Mouse (Mus musculus) stomach, embryonic 16.5 days (tissue): Measurements from ENCODE around the gene Pom121l2. TPM values are rescaled to one million over a fixed set of nuclear protein-coding genes. Genes with fewer than 3 reads are reported as not detected.

Experiments used
- ATAC-seq: fragments of 200-750 bp; cut with Nextera tagmentation; 2 replicates; pipeline ENCODE4 v1.8.0; 2017; ENCODE audit warnings: moderate number of reproducible peaks, moderate TSS enrichment; ENCODE audit not compliant: insufficient read depth, low FRiP score
- H3K27ac ChIP-seq: fragments of 300-500 bp; sonication (generic); 2 replicates; pipeline ENCODE4 v1.5.1; 2014; ENCODE audit warnings: low read length
- H3K27me3 ChIP-seq: fragments of 300-500 bp; sonication (generic); 2 replicates; pipeline ENCODE4 v1.6.1; 2014; ENCODE audit warnings: low read length, control low read depth, mixed read lengths; ENCODE audit not compliant: control insufficient read depth, insufficient read depth
- H3K36me3 ChIP-seq: fragments of 300-500 bp; sonication (generic); 2 replicates; pipeline ENCODE4 v1.6.1; 2014; ENCODE audit warnings: low read length; ENCODE audit not compliant: control insufficient read depth, insufficient read depth
- H3K4me1 ChIP-seq: fragments of 300-500 bp; sonication (generic); 2 replicates; pipeline ENCODE4 v1.6.1; 2014; ENCODE audit warnings: low read length, control low read depth, mixed read lengths; ENCODE audit not compliant: control insufficient read depth, insufficient read depth
- H3K4me2 ChIP-seq: fragments of 300-500 bp; sonication (generic); 2 replicates; pipeline ENCODE4 v1.6.1; 2014; ENCODE audit warnings: low read depth, low read length, mixed read lengths
- H3K4me3 ChIP-seq: fragments of 300-500 bp; sonication (generic); replicated peaks from 2 replicates; pipeline ENCODE4 v1.5.1; 2014; ENCODE audit warnings: mild to moderate bottlenecking, low read length
- H3K9ac ChIP-seq: fragments of 300-500 bp; sonication (generic); 2 replicates; pipeline ENCODE4 v1.6.1; 2014; ENCODE audit warnings: low read length
- H3K9me3 ChIP-seq: fragments of 300-500 bp; sonication (generic); replicated peaks from 2 replicates; pipeline ENCODE4 v1.6.1; 2016; ENCODE audit warnings: low read length, control low read depth; ENCODE audit not compliant: control insufficient read depth
- WGBS: fragments of 180-500 bp; shearing (Covaris S2); extraction: QIAGEN DNeasy Blood & Tissue Kit; methylation state at CpG from one replicate; pipeline ENCODE4 v1.1.7; 2014; 5-methylcytosine and 5-hydroxymethylcytosine counted together
- polyA plus RNA-seq: library from polyadenylated mRNA; unstranded; fragments of >200 nt; fragmentation: Nextera tagmentation; extraction: Ambion mirVana; gene quantifications from 2 replicates; pipeline ENCODE4 v1.2.1, GENCODE M21; 2015

Gene Pom121l2
- polyA plus RNA-seq, 1 experiment from 2014 or later: 0.09 TPM

DNA sequence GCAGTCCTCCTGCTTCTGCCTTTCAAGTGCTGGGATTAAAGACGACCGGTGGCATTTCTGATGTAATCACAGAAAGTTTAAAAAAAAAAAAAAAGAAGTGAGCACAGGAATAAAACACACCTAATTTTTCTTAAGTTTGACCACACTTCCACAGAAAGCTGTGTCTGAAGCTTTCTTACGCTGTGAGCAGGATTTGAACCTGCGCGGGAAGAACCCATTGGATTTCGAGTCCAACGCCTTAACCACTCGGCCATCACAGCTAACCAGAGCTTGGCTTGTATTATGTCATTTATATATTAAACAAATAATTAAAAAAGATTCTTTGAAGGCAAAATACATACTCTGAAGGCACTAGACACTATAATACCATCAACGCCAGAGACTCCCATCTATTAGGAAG is 41.2 kb downstream of the Pom121l2 start:
- ATAC-seq: peak; percentile 74
- Histone ChIP-seq H3K9me3 (no peaks in the 10 kb centered on the region), H3K27ac (no peak overlapping the region), H3K4me3 (peak overlapping the region; percentile 46), H3K27me3 (no peaks in the 10 kb centered on the region), H3K36me3 (no peaks in the 10 kb centered on the region), H3K4me2 (peak overlapping the region; percentile 75), H3K9ac (peak overlapping the region; percentile 59), H3K4me1 (no peaks in the 10 kb centered on the region)
- under 1% methylated on average over 9 of the region's 9 CpGs for WGBS

DNA sequence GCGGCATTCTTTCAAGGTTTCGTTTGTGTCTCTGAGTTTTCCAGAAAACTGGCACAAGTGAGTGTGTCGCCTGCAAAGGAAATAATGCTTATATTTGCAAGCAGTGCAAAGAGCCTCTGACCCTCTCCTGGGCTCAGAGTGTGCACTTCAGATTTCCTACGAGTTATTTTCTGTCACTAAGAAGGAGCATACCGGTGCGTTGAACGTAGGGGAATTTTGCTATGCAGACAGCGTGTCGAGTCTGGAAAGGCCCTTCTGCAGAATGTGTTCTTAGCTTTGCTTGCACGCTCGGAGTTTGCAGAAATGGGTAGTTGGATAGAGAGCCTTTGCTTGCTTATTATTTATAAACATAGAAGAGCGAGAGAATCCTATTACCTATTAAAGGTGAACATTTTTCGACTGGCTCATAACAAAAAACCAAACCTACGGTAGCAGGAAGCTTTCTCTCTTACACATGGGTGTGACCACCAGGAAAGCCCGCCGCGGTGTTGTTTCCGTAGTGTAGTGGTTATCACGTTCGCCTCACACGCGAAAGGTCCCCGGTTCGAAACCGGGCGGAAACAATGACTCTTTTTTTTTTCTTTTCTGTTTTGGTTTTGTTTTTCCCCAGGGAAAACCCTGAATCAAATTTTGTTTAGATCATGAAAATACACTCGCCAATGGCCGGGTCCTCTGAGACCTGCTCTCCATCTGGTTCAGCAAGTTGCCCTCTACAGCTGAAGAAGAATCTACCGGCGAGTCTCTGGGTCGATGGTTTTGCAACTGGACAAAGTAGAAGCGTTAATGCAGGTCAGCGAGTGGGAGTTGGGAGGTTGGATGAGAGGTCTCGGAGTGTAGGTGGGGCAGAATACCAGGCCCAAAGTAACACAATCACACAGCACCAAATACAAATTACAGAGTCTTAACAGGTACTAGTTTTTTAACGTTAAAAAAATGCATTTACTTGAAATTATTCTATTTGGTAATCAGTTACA is 45.4 kb downstream of the Pom121l2 start:
- no peaks in the 10 kb centered on the region for H3K27me3 ChIP-seq
- no peaks in the 10 kb centered on the region for H3K36me3 ChIP-seq
- 0 out of 2 replicates have a peak, but pooled peaks have one; percentile 59 for ATAC-seq
- H3K4me2 ChIP-seq: peak overlapping the region; percentile 54
- WGBS: 2% methylated on average over 35 of the region's 35 CpGs
- H3K27ac ChIP-seq: peak overlapping the region; percentile 12; the same call in 1 of the 2 replicates
- H3K4me1 ChIP-seq: 0 out of 2 replicates have a peak, but pooled peaks cover 4% of the 10 kb centered on the region
- H3K9me3 ChIP-seq: no peaks in the 10 kb centered on the region
- H3K9ac ChIP-seq: peak overlapping the region; percentile 56
- peak overlapping the region; percentile 57 for H3K4me3 ChIP-seq

DNA sequence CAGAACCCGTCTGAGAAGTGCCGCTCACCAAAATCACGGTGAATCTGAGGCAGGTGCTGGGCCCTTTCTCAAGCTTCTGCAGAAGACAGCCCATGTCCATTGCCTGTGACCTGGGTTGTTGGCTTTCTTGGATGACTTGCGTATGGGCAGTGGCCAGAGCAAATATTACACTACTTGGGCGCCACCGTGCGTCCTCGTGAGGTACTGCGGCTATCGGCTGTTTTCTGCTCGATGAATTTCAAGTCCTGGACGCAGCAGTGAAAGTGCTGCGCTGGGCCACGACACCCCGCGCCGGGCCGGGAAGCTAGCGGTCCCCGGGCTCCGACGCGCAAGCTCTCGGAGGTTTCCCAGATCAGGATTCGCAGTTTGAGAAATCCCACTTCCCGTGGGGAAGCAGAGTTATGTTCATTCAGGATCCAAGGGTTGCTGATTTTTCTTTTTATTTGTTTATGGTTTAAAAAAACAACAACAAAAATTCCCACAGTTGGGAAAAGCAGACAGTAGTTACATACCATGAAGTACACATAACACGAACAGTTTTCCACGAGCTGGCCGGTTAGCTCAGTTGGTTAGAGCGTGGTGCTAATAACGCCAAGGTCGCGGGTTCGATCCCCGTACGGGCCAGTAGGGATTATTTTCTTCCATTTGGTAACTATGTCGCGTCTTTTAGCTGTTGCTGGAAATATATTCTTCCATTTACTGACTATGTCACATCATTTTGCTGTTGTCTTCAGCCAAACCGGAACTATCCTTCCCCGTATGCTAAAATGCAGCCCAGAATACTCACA is 47.9 kb downstream of the Pom121l2 start:
- Histone ChIP-seq H3K4me1 (0 out of 2 replicates have a peak, but pooled peaks cover 4% of the 10 kb centered on the region), H3K9me3 (no peaks in the 10 kb centered on the region), H3K4me2 (peak overlapping the region; percentile 73), H3K36me3 (no peaks in the 10 kb centered on the region), H3K9ac (peak overlapping the region; percentile 84), H3K27ac (peak overlapping the region; percentile 90), H3K4me3 (peak overlapping the region; percentile 66), H3K27me3 (no peaks in the 10 kb centered on the region)
- peak; percentile 75 for ATAC-seq
- 1% methylated on average over 40 of the region's 40 CpGs for WGBS

DNA sequence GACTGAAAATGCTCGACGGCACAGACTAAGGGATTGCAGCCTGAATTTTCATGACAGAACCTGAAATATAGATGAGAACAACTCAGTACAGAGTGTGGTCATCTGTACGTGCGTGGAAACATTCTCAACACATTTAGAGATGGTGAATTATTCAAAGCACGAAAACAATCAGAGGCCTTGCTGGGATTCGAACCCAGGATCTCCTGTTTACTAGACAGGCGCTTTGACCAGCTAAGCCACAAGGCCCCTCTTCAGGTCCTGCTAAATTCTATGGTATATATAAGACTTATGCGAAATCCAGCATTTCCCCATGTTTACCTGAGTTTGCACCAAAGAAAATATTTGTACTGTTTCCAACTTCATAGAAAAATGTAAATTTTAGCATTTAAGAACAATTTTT is 48.9 kb downstream of the Pom121l2 start:
- Histone ChIP-seq H3K9ac (no peak overlapping the region), H3K4me1 (peaks cover 13% of the 10 kb centered on the region; the same call in 1 of the 2 replicates), H3K27me3 (no peaks in the 10 kb centered on the region), H3K4me3 (no peak overlapping the region), H3K4me2 (no peak overlapping the region), H3K9me3 (no peaks in the 10 kb centered on the region), H3K36me3 (no peaks in the 10 kb centered on the region), H3K27ac (no peak overlapping the region)
- ATAC-seq: no peak
- 39% methylated on average over 8 of the region's 8 CpGs for WGBS

DNA sequence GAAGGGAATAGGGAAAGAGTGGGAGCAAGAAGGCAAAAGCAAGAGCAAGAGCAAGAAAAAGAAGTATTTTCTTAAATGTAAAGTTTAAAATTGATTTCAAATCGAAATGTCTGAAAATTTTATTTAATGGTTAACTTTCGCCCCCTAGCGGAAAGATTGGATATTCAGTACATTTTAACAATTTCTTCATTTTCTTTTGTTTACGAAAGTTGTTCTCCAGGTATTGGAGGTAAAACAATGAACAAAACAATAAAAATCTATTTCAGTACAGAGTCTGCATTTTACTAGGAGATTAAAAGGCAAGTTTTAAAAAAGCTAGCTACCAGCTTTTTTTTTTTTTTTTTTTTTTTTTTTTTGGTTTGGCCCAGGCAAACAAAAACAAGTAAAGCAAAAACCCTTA is 49.5 kb downstream of the Pom121l2 start:
- Histone ChIP-seq H3K27me3 (no peaks in the 10 kb centered on the region), H3K4me3 (no peak overlapping the region), H3K36me3 (no peaks in the 10 kb centered on the region), H3K9me3 (no peaks in the 10 kb centered on the region), H3K9ac (no peak overlapping the region), H3K4me1 (peaks cover 13% of the 10 kb centered on the region; the same call in 1 of the 2 replicates), H3K27ac (no peak overlapping the region), H3K4me2 (no peak overlapping the region)
- WGBS: 13% methylated on average over 4 of the region's 4 CpGs
- no peak for ATAC-seq

DNA sequence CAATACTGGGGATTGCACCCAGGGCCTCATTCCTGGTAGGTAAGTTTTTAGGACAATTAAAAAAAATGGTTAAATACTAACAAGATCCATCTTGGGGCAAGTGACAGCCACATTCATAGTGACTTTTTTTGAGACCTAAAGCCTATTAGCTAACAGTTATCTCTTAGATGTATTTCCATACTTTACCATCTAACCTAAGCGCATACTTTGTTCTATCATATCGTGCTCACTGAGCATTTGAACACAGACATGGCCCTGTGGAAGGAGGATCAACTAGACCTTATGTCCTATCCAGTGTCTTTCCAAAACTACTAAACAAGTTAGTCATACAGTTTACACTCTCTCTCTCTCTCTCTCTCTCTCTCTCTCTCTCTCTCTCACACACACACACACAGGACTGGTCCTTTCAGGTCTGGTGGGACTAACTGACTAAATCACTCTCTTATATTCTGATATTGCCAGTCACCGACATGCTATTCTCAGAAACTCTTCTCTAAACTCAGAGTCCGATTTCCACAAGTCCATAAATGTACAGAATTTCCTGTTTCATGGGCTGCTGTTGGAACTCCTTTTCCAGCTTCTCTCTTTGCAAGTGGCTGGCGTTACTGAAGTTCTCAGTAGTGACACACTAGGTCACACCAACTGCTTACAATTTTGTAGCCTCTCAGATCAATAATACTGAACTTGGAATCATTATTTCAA is 52.9 kb downstream of the Pom121l2 start:
- Histone ChIP-seq H3K36me3 (no peaks in the 10 kb centered on the region), H3K27me3 (no peaks in the 10 kb centered on the region), H3K9ac (peak overlapping the region; percentile 67), H3K4me3 (peak overlapping the region; percentile 48), H3K27ac (peak overlapping the region; percentile 85), H3K4me2 (peak overlapping the region; percentile 71), H3K9me3 (no peaks in the 10 kb centered on the region), H3K4me1 (peaks cover 18% of the 10 kb centered on the region; the same call in 1 of the 2 replicates)
- WGBS: 36% methylated on average over 5 of the region's 5 CpGs
- no peak for ATAC-seq

DNA sequence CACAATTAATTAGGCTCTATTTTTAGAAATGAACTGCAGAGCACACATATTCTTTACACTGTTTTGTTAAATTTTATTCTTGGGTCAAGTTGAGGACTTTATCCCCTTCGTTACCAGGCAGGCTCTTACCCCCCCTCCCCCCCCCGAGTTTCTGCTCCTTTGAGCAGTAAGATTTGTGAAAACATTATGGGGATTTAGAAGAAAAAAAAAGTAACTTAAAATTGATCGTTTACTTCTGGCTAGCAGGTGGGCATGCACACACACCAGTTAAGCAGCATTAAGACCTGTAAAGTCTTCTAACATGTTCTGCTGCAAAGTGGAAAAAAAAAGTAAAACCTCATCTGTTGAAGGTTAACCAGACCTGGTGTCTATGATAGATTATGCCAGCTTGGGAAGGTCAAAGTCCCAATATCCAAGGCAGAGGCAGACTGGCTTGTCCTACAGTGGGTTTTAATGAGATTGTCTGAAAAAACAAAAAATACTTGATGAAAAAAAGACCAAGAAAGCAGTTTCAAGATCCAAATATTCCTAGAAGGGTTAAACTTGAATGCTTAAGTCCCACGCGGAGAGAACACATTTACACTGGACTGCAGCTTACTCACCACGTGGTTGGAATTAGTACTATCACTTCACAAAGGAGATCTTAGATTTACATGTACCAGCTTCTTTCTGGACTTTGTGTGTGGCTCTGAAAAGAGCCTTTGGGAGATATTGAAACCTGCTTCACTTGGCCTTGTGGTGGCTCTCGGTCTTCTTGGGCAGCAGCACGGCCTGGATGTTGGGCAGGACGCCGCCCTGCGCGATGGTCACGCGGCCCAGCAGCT is 53.7 kb downstream of the Pom121l2 start:
- Histone ChIP-seq H3K4me2 (peak overlapping the region; percentile 71), H3K27me3 (no peaks in the 10 kb centered on the region), H3K4me3 (peak overlapping the region; percentile 48), H3K9me3 (no peaks in the 10 kb centered on the region), H3K27ac (peak overlapping the region; percentile 85), H3K36me3 (no peaks in the 10 kb centered on the region), H3K4me1 (peaks cover 18% of the 10 kb centered on the region; the same call in 1 of the 2 replicates), H3K9ac (peak overlapping the region; percentile 67)
- 1% methylated on average over 9 of the region's 14 CpGs for WGBS
- no peak for ATAC-seq
